In genomic region chr10:127626433-127626832, GRCm38 (mm10) we compare ENCODE assay signal across 10 mouse cellular contexts. TPM values are rescaled to one million over a fixed set of nuclear protein-coding genes. Genes with fewer than 3 reads are reported as not detected.
DNase-seq lines count a peak whose midpoint lies in the region; ATAC-seq and TF ChIP-seq lines count a peak whose summit lies in the region.
"Had no signal": no experiment of that assay in that cellular context is flagged by ENCODE, and none has a peak within 500 bp of the region (broad histone marks: within the 10 kb centered on the region; RNA-seq: fewer than 3 reads in every experiment).

No protein-coding gene starts in this region.

- peaks cover 4% of the 10 kb centered on the region for H3K27me3 ChIP-seq in liver, embryonic 14.5 days (ENCODE audit: control insufficient read depth, insufficient read depth, low read length)
- H3K27me3 ChIP-seq in liver, embryonic 11.5 days (replicated peaks; ENCODE audit: control insufficient read depth, insufficient read depth, low read length): peaks cover 4% of the 10 kb centered on the region; the same call in 1 of the 2 replicates
- H3K27me3 ChIP-seq: Patski had no signal

- no peak overlapping the region for H3K27ac ChIP-seq in liver, embryonic 14.5 days
- H3K27ac ChIP-seq in liver, embryonic 11.5 days (ENCODE audit: low read depth, low read length): no peak overlapping the region

- WGBS in liver, embryonic 14.5 days (ENCODE audit: insufficient replicate concordance): 62% methylated on average over 3 of the region's 3 CpGs
- 83% methylated on average over 3 of the region's 3 CpGs for WGBS in liver, embryonic 11.5 days

- DNase-seq in embryo, embryonic 10.5 days (ENCODE audit: low spot score): peak; percentile 23
- DNase-seq in embryo, embryonic 11 days: no peak
- no peak for DNase-seq in liver, embryonic 14.5 days (ENCODE audit: low read depth in 3 of 3, low spot score in 3 of 3)
- no peak for DNase-seq in liver, embryonic 11.5 days (ENCODE audit: low spot score)
- peak; percentile 78 for DNase-seq in R1 (ENCODE audit: low read depth, low spot score)
- DNase-seq in natural killer cell, adult 2 months (ENCODE audit: low spot score in 2 of 2): peak; percentile 37 to 50
- no peak for DNase-seq in gastrocnemius, postnatal 36 days
- no peak for DNase-seq in heart, postnatal 14 days

- H3K9me3 ChIP-seq in liver, embryonic 14.5 days (ENCODE audit: control insufficient read depth, low read length): no peaks in the 10 kb centered on the region; the same call in 1 of the 2 replicates
- H3K9me3 ChIP-seq in liver, embryonic 11.5 days (ENCODE audit: control insufficient read depth, low read length): peaks cover 7% of the 10 kb centered on the region

- TF ChIP-seq CTCF in liver, embryonic 14.5 days (IDR thresholded peaks at IDR 0.05; ENCODE audit: low read depth): peak; percentile 67

- H3K4me2 ChIP-seq in liver, embryonic 14.5 days (ENCODE audit: low read depth): no peak overlapping the region
- H3K4me2 ChIP-seq in liver, embryonic 11.5 days: no peak overlapping the region

- no peak overlapping the region for H3K4me3 ChIP-seq in liver, embryonic 14.5 days (ENCODE audit: insufficient read depth in 1 of 2, low read depth in 2 of 2, low read length in 2 of 2)
- no peak overlapping the region for H3K4me3 ChIP-seq in liver, embryonic 11.5 days (ENCODE audit: low read depth, low read length)
- H3K4me3 ChIP-seq: myocyte had no signal

- no peak for TF ChIP-seq EP300 in liver, embryonic 14.5 days (IDR thresholded peaks at IDR 0.05; ENCODE audit: low read depth)

- no peak overlapping the region for H3K9ac ChIP-seq in liver, embryonic 14.5 days (replicated peaks)
- H3K9ac ChIP-seq in liver, embryonic 11.5 days (ENCODE audit: low read depth, low read length): no peak overlapping the region

- H3K36me3 ChIP-seq in liver, embryonic 14.5 days (replicated peaks; ENCODE audit: control insufficient read depth, insufficient read depth, low read depth): no peaks in the 10 kb centered on the region
- H3K36me3 ChIP-seq in liver, embryonic 11.5 days (ENCODE audit: control insufficient read depth, insufficient read depth, low read length): no peaks in the 10 kb centered on the region

- H3K4me1 ChIP-seq in liver, embryonic 14.5 days (replicated peaks; ENCODE audit: control insufficient read depth in 2 of 2, insufficient read depth in 2 of 2, low read length in 1 of 2): 0 out of 4 replicates have a peak, but pooled peaks cover 0 to 3% of the 10 kb centered on the region in 2 experiments
- peaks cover 6% of the 10 kb centered on the region; the same call in 1 of the 2 replicates for H3K4me1 ChIP-seq in liver, embryonic 11.5 days (replicated peaks; ENCODE audit: control insufficient read depth, insufficient read depth, low read length)

- intact Hi-C loops in gastrocnemius, postnatal 36 days (cut with DNase I): no loop called here
- intact Hi-C loops in heart, postnatal 14 days (cut with DNase I): no loop called here

- ATAC-seq in liver, embryonic 14.5 days (ENCODE audit: insufficient read depth): no peak
- ATAC-seq in liver, embryonic 11.5 days (replicated peaks; ENCODE audit: low FRiP score): no peak
- ATAC-seq: Patski had no signal

RNA-seq across cellular contexts. Expression of gene Lrp1, which starts 5.5 kb away (rescaled TPM):
- polyA plus RNA-seq in liver, embryonic 14.5 days (2012; rRNA removed): 14.1 and 18.2 TPM in 2 replicates
- polyA plus RNA-seq in liver, embryonic 14.5 days (2014; fragmentation: Nextera tagmentation; extraction: Ambion mirVana): 13.2 and 16.1 TPM in 2 replicates
- polyA plus RNA-seq in liver, embryonic 11.5 days (2014; fragmentation: Nextera tagmentation; extraction: Ambion mirVana): 35.7 and 36.8 TPM in 2 replicates
- total RNA-seq in gastrocnemius, postnatal 36 days (2021): 10 to 100 TPM; 48.6 to 49.1 TPM
- 100 to 1,000 TPM in 1 of 2 experiments, 10 to 100 TPM in 1; 85.0 to 105 TPM for total RNA-seq in heart, postnatal 14 days (2021)

RNA-seq across cellular contexts. Expression of gene Stat6, which starts 16.4 kb away (rescaled TPM):
- polyA plus RNA-seq in liver, embryonic 14.5 days (2012; rRNA removed): 10.9 TPM in 2 replicates
- 10.2 and 12.4 TPM in 2 replicates for polyA plus RNA-seq in liver, embryonic 14.5 days (2014; fragmentation: Nextera tagmentation; extraction: Ambion mirVana)
- 28.7 TPM in 2 replicates for polyA plus RNA-seq in liver, embryonic 11.5 days (2014; fragmentation: Nextera tagmentation; extraction: Ambion mirVana)
- total RNA-seq in gastrocnemius, postnatal 36 days (2021): 10 to 100 TPM; 15.4 to 15.5 TPM
- 10 to 100 TPM; 46.9 to 49.9 TPM for total RNA-seq in heart, postnatal 14 days (2021)

RNA-seq across cellular contexts. Expression of gene Nemp1, which starts 40.3 kb away (rescaled TPM):
- 5.0 and 5.5 TPM in 2 replicates for polyA plus RNA-seq in liver, embryonic 14.5 days (2012; rRNA removed)
- polyA plus RNA-seq in liver, embryonic 14.5 days (2014; fragmentation: Nextera tagmentation; extraction: Ambion mirVana): 5.6 and 5.7 TPM in 2 replicates
- polyA plus RNA-seq in liver, embryonic 11.5 days (2014; fragmentation: Nextera tagmentation; extraction: Ambion mirVana): 10.5 and 11.2 TPM in 2 replicates
- 1 to 10 TPM; 1.9 to 2.1 TPM for total RNA-seq in gastrocnemius, postnatal 36 days (2021)
- 1 to 10 TPM; 4.2 to 4.7 TPM for total RNA-seq in heart, postnatal 14 days (2021)

RNA-seq across cellular contexts. Expression of gene Nab2, which starts 41.9 kb away (rescaled TPM):
- polyA plus RNA-seq in liver, embryonic 14.5 days (2012; rRNA removed): 4.0 and 4.1 TPM in 2 replicates
- polyA plus RNA-seq in liver, embryonic 14.5 days (2014; fragmentation: Nextera tagmentation; extraction: Ambion mirVana): 0.88 and 1.1 TPM in 2 replicates
- polyA plus RNA-seq in liver, embryonic 11.5 days (2014; fragmentation: Nextera tagmentation; extraction: Ambion mirVana): 5.7 and 5.8 TPM in 2 replicates
- 1 to 10 TPM; 2.3 to 4.4 TPM for total RNA-seq in gastrocnemius, postnatal 36 days (2021)
- 1 to 10 TPM; 8.0 TPM for total RNA-seq in heart, postnatal 14 days (2021)

Comparison
In these comparisons a context has a peak if more than half of its experiments do, and no peak if none do; other contexts are left out.
1. DNase-seq: peak in embryo, embryonic 10.5 days (single experiment), R1 (single experiment) and natural killer cell, adult 2 months (2 of 2); none in embryo, embryonic 11 days (single experiment), liver, embryonic 14.5 days (0 of 3), liver, embryonic 11.5 days (single experiment), gastrocnemius, postnatal 36 days (0 of 2) and heart, postnatal 14 days (0 of 2).